Comparison of ENCODE assay signal across 12 mouse cellular contexts in genomic region chr11:77836751-77837150, GRCm38 (mm10). TPM values are rescaled to one million over a fixed set of nuclear protein-coding genes. Genes with fewer than 3 reads are reported as not detected.
A peak's percentile ranks its signal among the peaks of the same experiment; 100 is the strongest.
DNase-seq lines count a peak whose midpoint lies in the region; ATAC-seq lines count a peak whose summit lies in the region.
"Had no signal": no experiment of that assay in that cellular context is flagged by ENCODE, and none has a peak within 500 bp of the region (broad histone marks: within the 10 kb centered on the region; RNA-seq: fewer than 3 reads in every experiment).

No protein-coding gene starts in this region.

- no peaks in the 10 kb centered on the region for H3K9me3 ChIP-seq in heart, embryonic 14.5 days (ENCODE audit: control insufficient read depth, low read length)
- H3K9me3 ChIP-seq in liver, embryonic 12.5 days (replicated peaks), result no peaks in the 10 kb centered on the region
- H3K9me3 ChIP-seq: embryonic facial prominence, embryonic 13.5 days had no signal

- DNase-seq in heart, adult 11 months, result no peak
- peak; percentile 74 for DNase-seq in Muller cell, postnatal 12 days (ENCODE audit: inconsistent ontology term)
- peak; percentile 58 for DNase-seq in forelimb bud, embryonic 11.5 days (ENCODE audit: low read depth, low spot score)
- DNase-seq in kidney, postnatal 14 days, result peak; percentile 70
- no peak for DNase-seq in urinary bladder, adult 2 months (ENCODE audit: low spot score)
- no peak for DNase-seq in cerebellum, adult 9-10 months
- DNase-seq: lung, postnatal 4 days had no signal

- H3K9ac ChIP-seq in heart, embryonic 14.5 days (ENCODE audit: low read length), result peak overlapping the region; percentile 39; the same call in 1 of the 2 replicates
- no peak overlapping the region for H3K9ac ChIP-seq in liver, embryonic 12.5 days
- H3K9ac ChIP-seq: embryonic facial prominence, embryonic 13.5 days had no signal

- peak overlapping the region; percentile 77 to 88 for H3K27ac ChIP-seq in heart, embryonic 14.5 days (replicated peaks in 1 of 2; ENCODE audit: control insufficient read depth in 1 of 2, insufficient read depth in 1 of 2, low read depth in 2 of 2, low read length in 2 of 2)
- no peak overlapping the region for H3K27ac ChIP-seq in liver, embryonic 12.5 days
- H3K27ac ChIP-seq: embryonic facial prominence, embryonic 13.5 days; heart, adult 2 months had no signal

- WGBS in heart, embryonic 14.5 days, result 21% methylated on average over 4 of the region's 4 CpGs
- 71% methylated on average over 4 of the region's 4 CpGs for WGBS in liver, embryonic 12.5 days (ENCODE audit: insufficient replicate concordance)

- H3K27me3 ChIP-seq in heart, embryonic 14.5 days (ENCODE audit: control insufficient read depth, insufficient read depth, low read length), result no peaks in the 10 kb centered on the region
- no peaks in the 10 kb centered on the region for H3K27me3 ChIP-seq in liver, embryonic 12.5 days (replicated peaks)
- H3K27me3 ChIP-seq: embryonic facial prominence, embryonic 13.5 days had no signal

- ATAC-seq in heart, embryonic 14.5 days (ENCODE audit: insufficient number of reproducible peaks, insufficient read depth, low FRiP score, low read depth), result peak; percentile 67
- no peak for ATAC-seq in liver, embryonic 12.5 days

- H3K4me3 ChIP-seq in heart, embryonic 14.5 days (ENCODE audit: control insufficient read depth in 1 of 2, insufficient read depth in 1 of 2, low read depth in 1 of 2, low read length in 2 of 2), result no peak overlapping the region
- no peak overlapping the region for H3K4me3 ChIP-seq in liver, embryonic 12.5 days
- H3K4me3 ChIP-seq: embryonic facial prominence, embryonic 13.5 days; heart, adult 2 months had no signal

- H3K4me2 ChIP-seq in heart, embryonic 14.5 days (ENCODE audit: low read length), result no peak overlapping the region
- no peak overlapping the region for H3K4me2 ChIP-seq in liver, embryonic 12.5 days
- H3K4me2 ChIP-seq: embryonic facial prominence, embryonic 13.5 days had no signal

- H3K4me1 ChIP-seq in heart, embryonic 14.5 days (ENCODE audit: control insufficient read depth in 2 of 2, insufficient read depth in 2 of 2, low read length in 2 of 2), result peaks cover 13 to 17% of the 10 kb centered on the region in 2 experiments; a peak in 3 of 4 replicates
- H3K4me1 ChIP-seq in liver, embryonic 12.5 days, result no peaks in the 10 kb centered on the region

- peaks cover 99% of the 10 kb centered on the region for H3K36me3 ChIP-seq in heart, embryonic 14.5 days (ENCODE audit: control insufficient read depth, insufficient read depth, low read length)
- H3K36me3 ChIP-seq in liver, embryonic 12.5 days, result peaks cover 98% of the 10 kb centered on the region

RNA-seq across cellular contexts. Expression of gene Gm10277, which starts 49.2 kb away (rescaled TPM):
- 0.84 and 1.1 TPM in 2 replicates for polyA plus RNA-seq in heart, embryonic 14.5 days (2014; fragmentation: Nextera tagmentation; extraction: Ambion mirVana)
- polyA plus RNA-seq in liver, embryonic 12.5 days (2016; fragmentation: Nextera tagmentation; extraction: Ambion mirVana), result 1.2 and 1.6 TPM in 2 replicates
- polyA plus RNA-seq in urinary bladder, adult 2 months (2012; rRNA removed), result not detected in 2 replicates
- polyA plus RNA-seq: brain, embryonic 14.5 days; heart, adult 2 months had no signal

RNA-seq across cellular contexts. Expression of gene Pipox, which starts 57.1 kb away (rescaled TPM):
- 3.8 and 3.9 TPM in 2 replicates for polyA plus RNA-seq in heart, embryonic 14.5 days (2014; fragmentation: Nextera tagmentation; extraction: Ambion mirVana)
- polyA plus RNA-seq in liver, embryonic 12.5 days (2016; fragmentation: Nextera tagmentation; extraction: Ambion mirVana), result 6.7 and 7.2 TPM in 2 replicates
- 0.37 and 0.66 TPM in 2 replicates for polyA plus RNA-seq in urinary bladder, adult 2 months (2012; rRNA removed)

Comparison
In these comparisons a context has a peak if more than half of its experiments do, and no peak if none do; other contexts are left out.
1. DNase-seq: peak in Muller cell, postnatal 12 days (single experiment), forelimb bud, embryonic 11.5 days (single experiment) and kidney, postnatal 14 days (single experiment); none in heart, adult 11 months (single experiment), urinary bladder, adult 2 months (single experiment) and cerebellum, adult 9-10 months (single experiment).